Mouse (Mus musculus) cerebellum, adult 2 months (tissue): ENCODE measurements around the gene Cmc1. TPM values are rescaled to one million over a fixed set of nuclear protein-coding genes. Genes with fewer than 3 reads are reported as not detected.

Source experiments
- DNase-seq, 2 experiments: peaks; one replicate each; pipeline ENCODE4 v3.0.0; 2021
- H3K27ac ChIP-seq: fragments of 200-500 bp; 2 replicates; pipeline ENCODE4 v1.5.1; 2012; ENCODE audit warnings: low read length, control low read depth, inconsistent platforms; ENCODE audit not compliant: insufficient read depth
- H3K27me3 ChIP-seq: fragments of 200-500 bp; 2 replicates; pipeline ENCODE4 v1.6.1; 2012; ENCODE audit warnings: inconsistent platforms, mild to moderate bottlenecking, low read length, moderate library complexity; ENCODE audit not compliant: control insufficient read depth, insufficient read depth
- H3K4me1 ChIP-seq: fragments of 200-500 bp; 2 replicates; pipeline ENCODE4 v1.6.1; 2011; ENCODE audit warnings: low read length; ENCODE audit not compliant: control insufficient read depth, insufficient read depth
- H3K4me3 ChIP-seq: fragments of 200-500 bp; replicated peaks from 2 replicates; pipeline ENCODE3; 2011; ENCODE audit warnings: mild to moderate bottlenecking, low read depth, low read length, control low read depth; ENCODE audit not compliant: insufficient read depth
- CTCF ChIP-seq: fragments of 200-500 bp; IDR thresholded peaks from 2 replicates; pipeline ENCODE4 v1.5.1; 2011; ENCODE audit warnings: low read depth, mild to moderate bottlenecking, control low read depth, low read length, moderate library complexity, borderline replicate concordance; ENCODE audit not compliant: insufficient read depth
- POLR2A ChIP-seq: fragments of 200-500 bp; IDR thresholded peaks from 2 replicates; pipeline ENCODE4 v1.6.1; 2011; ENCODE audit warnings: low read length, control low read depth, borderline replicate concordance; ENCODE audit not compliant: insufficient read depth
- WGBS: fragments of 180-500 bp; shearing (Covaris S2); methylation state at CpG from one replicate; pipeline ENCODE4 v1.1.7; 2018; 5-methylcytosine and 5-hydroxymethylcytosine counted together
- polyA plus RNA-seq: library from polyadenylated mRNA; depleted of rRNA; stranded (reverse); fragments of >200 nt; gene quantifications from 2 replicates; pipeline ENCODE4 v1.2.3, GENCODE M21; 2012; rRNA removed

Cmc1 gene
- 19.9 and 22.4 TPM in 2 replicates for polyA plus RNA-seq

GRCm38 (mm10) chr9:118149407-118150402, at the start of gene Cmc1:
Cmc1 (minus strand) TSS chr9:118150177.
- H3K27me3 ChIP-seq, result no peaks in the 10 kb centered on the region
- under 1% methylated on average over 58 of the region's 58 CpGs for WGBS
- DNase-seq, result peak; percentile 94 to 96
- peak within 1 kb of the TSS; percentile 86 for H3K4me3 ChIP-seq
- H3K4me1 ChIP-seq, result no peaks in the 10 kb centered on the region; the same call in 1 of the 2 replicates
- H3K27ac ChIP-seq, result peak within 1 kb of the TSS; percentile 26; the same call in 1 of the 2 replicates
- TF ChIP-seq POLR2A (peak; percentile 62), CTCF (peak; percentile 13; the same call in 1 of the 2 replicates)

DNA sequence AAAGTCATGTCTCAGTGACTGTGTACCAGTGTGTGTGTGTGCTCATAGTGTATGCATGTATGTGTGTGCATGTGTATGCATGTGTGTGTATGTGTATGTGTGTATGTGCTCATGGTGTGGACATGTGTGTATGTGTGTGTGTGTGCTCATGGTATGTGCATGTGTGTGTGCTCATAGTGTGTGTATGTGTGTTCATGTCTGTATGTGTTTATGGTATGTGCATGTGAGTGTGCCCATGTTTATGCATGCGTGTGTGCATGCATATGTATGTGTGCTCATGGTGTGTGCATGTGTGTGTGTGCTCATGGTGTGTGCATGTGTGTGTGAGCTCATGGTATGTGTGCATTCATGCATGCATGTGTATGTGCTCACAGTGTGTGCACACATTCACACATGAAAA, 48.6 kb upstream of the Cmc1 start:
- DNase-seq, result no peak

GRCm38 (mm10) chr9:118196661-118197390, 46.8 kb upstream of the Cmc1 start:
- Histone ChIP-seq H3K27me3 (no peaks in the 10 kb centered on the region), H3K27ac (no peak overlapping the region), H3K4me3 (no peak overlapping the region), H3K4me1 (no peaks in the 10 kb centered on the region)
- WGBS, result 79% methylated on average over 9 of the region's 9 CpGs
- TF ChIP-seq CTCF, result no peak
- DNase-seq, result no peak

More for the DNA sequence above, 48.6 kb upstream of the Cmc1 start:
- Histone ChIP-seq H3K4me3 (no peak overlapping the region), H3K27ac (no peak overlapping the region), H3K4me1 (no peaks in the 10 kb centered on the region), H3K27me3 (no peaks in the 10 kb centered on the region)
- 97% methylated on average over 1 of the region's 1 CpGs for WGBS
- TF ChIP-seq POLR2A (no peak), CTCF (no peak)

- H3K4me3 ChIP-seq, result no peak overlapping the region
- no peak overlapping the region for H3K27ac ChIP-seq
- DNase-seq, result no peak
- TF ChIP-seq POLR2A (no peak), CTCF (no peak)
- no peaks in the 10 kb centered on the region for H3K4me1 ChIP-seq
- 88% methylated on average over 1 of the region's 1 CpGs for WGBS
- H3K27me3 ChIP-seq, result no peaks in the 10 kb centered on the region
Measured at GRCm38 (mm10) chr9:118193263-118193662, 43.3 kb upstream of the Cmc1 start.

GRCm38 (mm10) chr9:118191276-118191675, 41.3 kb upstream of the Cmc1 start:
- H3K4me3 ChIP-seq, result no peak overlapping the region
- no peaks in the 10 kb centered on the region for H3K4me1 ChIP-seq
- H3K27ac ChIP-seq, result no peak overlapping the region
- no peaks in the 10 kb centered on the region for H3K27me3 ChIP-seq
- DNase-seq, result no peak
- no peak for TF ChIP-seq CTCF
- TF ChIP-seq POLR2A, result no peak
- WGBS, result 82% methylated on average over 10 of the region's 10 CpGs

GRCm38 (mm10) chr9:118188374-118188773, 38.4 kb upstream of the Cmc1 start:
- 93% methylated on average over 6 of the region's 6 CpGs for WGBS

DNA sequence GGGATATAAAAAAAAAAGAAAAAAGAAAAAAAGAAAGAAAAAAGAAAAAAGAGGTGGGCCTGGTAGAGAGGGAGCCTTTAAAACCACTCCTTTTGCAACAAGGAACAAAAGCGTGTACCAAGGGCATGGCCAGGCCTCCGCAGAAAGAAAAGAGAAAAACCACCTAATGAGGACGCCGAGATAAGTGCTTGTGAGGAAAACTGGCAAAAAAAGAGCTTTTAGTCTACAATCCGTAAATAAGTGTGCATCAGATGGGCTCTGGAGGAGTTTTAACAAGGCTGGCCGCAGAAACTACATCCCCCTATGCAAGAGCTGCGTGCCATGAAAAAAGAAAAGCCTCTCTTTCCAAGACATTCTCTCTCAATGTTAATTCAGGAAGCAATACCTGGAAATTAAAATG, 37.4 kb upstream of the Cmc1 start:
- WGBS, result 90% methylated on average over 7 of the region's 7 CpGs
- TF ChIP-seq POLR2A, result no peak
- no peak for TF ChIP-seq CTCF

More at GRCm38 (mm10) chr9:118188374-118188773, 38.4 kb upstream of the Cmc1 start:
- DNase-seq, result no peak
- Histone ChIP-seq H3K4me1 (no peaks in the 10 kb centered on the region), H3K27me3 (no peaks in the 10 kb centered on the region), H3K4me3 (no peak overlapping the region), H3K27ac (no peak overlapping the region)
- TF ChIP-seq POLR2A (no peak), CTCF (no peak)

More for the DNA sequence above, 37.4 kb upstream of the Cmc1 start:
- H3K4me3 ChIP-seq, result no peak overlapping the region
- H3K27ac ChIP-seq, result no peak overlapping the region
- DNase-seq, result no peak
- H3K27me3 ChIP-seq, result no peaks in the 10 kb centered on the region
- H3K4me1 ChIP-seq, result no peaks in the 10 kb centered on the region
